Mouse (Mus musculus) brown adipose tissue, adult 24 weeks (tissue): Measurements from ENCODE around the gene Tmem44. TPM values are rescaled to one million over a fixed set of nuclear protein-coding genes. Genes with fewer than 3 reads are reported as not detected.

Experiments
- H3K27ac ChIP-seq: fragments of 200-500 bp; replicated peaks from 2 replicates; pipeline ENCODE4 v1.5.1; 2012; ENCODE audit warnings: low read depth, mild to moderate bottlenecking, low read length
- H3K4me1 ChIP-seq: fragments of 200-500 bp; 2 replicates; pipeline ENCODE4 v1.6.1; 2012; ENCODE audit warnings: low read length, mixed read lengths; ENCODE audit not compliant: control insufficient read depth, insufficient read depth, insufficient read length
- H3K4me3 ChIP-seq: fragments of 200-500 bp; 2 replicates; pipeline ENCODE4 v1.5.1; 2012; ENCODE audit warnings: low read depth, mild to moderate bottlenecking, low read length, moderate library complexity; ENCODE audit not compliant: insufficient read depth
- polyA plus RNA-seq: library from polyadenylated mRNA; stranded (reverse); fragments of >200 nt; gene quantifications from 2 replicates; pipeline ENCODE4 v1.2.4, GENCODE M21; 2012; ENCODE audit not compliant: missing spikeins, insufficient read depth, insufficient read length

Gene Tmem44
- polyA plus RNA-seq, 1 experiment, result 1.3 TPM

DNA sequence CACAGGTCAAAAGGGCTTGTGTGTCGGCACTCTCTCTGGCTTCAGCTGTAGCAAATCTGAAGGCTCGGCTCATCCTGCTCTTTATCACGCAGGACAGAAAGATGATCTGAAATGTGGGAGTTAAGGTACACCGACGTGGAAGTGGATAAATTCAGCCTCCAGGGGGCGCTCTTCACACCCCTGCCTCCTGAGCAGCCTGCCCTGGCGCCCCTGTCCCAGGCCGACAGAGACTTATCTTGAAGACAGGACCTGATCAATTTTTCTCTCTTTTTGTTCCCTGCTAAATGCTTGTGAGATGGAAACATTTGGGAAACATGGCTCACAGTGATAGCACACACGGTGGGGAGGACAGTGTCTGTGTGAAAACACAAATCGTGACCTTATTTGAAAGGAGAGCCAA is 11.2 kb downstream of the Tmem44 start:
- no peak overlapping the region for H3K27ac ChIP-seq
- no peaks in the 10 kb centered on the region for H3K4me1 ChIP-seq
- H3K4me3 ChIP-seq, result no peak overlapping the region

DNA sequence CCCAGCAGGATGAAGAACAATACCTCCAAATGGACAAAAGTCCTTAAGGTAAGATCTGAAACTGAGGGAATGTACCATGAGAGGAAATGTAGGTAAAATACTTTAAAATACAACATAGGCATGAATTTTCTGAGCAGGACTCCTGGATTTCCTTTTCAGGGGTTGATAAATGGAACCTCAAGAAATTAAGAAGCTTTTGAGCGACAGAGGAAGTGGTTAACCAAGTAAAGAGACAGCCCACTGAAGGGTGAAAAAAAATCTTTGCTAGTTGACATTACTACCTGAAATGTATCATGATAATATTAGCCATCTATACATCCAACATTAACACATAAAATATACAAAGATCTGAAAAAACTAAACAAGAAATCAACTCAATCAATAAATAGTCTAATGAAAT is 15.6 kb downstream of the Tmem44 start:
- H3K4me3 ChIP-seq, result no peak overlapping the region
- H3K4me1 ChIP-seq, result no peaks in the 10 kb centered on the region
- H3K27ac ChIP-seq, result no peak overlapping the region

DNA sequence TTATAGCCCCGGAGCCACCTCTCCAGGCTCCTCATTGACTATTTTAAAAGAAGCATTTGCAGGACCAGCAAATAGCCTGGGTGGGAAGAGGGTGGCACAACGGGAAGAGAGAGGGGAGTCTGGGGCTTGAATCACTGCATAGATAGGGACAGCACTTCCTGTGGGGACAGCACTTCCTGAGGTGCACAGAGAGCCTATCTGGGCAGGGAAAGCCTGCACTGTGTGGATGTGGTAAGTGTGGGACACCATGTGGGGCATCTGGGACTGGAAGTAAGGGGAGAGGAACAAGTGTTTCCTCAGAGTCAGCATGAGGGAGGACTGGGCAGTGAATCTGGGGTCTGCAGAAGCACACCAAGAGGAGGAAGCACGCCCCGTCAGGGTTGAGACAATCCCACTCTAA is 17.1 kb downstream of the Tmem44 start:
- H3K4me3 ChIP-seq, result no peak overlapping the region
- H3K27ac ChIP-seq, result no peak overlapping the region
- no peaks in the 10 kb centered on the region for H3K4me1 ChIP-seq

DNA sequence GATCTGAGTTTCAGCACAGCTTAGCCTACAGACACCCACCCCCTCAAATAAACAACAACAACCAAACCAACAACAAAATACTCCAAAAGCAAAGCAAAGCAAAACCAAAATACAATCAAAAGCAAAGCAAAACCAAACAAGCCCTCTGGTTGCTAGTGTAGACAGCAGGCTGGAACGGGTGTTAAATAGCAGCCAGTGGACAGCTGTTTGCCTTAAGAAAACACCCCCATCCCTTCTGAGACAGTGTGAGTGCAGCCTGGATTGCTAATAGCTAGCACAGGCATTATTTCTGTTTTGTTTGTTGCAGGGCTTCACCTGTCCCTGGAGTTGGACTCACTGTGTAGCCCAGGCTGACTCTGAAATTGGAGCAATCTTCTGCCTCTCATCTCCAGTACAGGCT is 17.7 kb downstream of the Tmem44 start:
- Histone ChIP-seq H3K27ac (no peak overlapping the region), H3K4me1 (no peaks in the 10 kb centered on the region)

GRCm38 (mm10) chr16:30531761-30532406 is 18.8 kb downstream of the Tmem44 start:
- Histone ChIP-seq H3K4me1 (no peaks in the 10 kb centered on the region), H3K27ac (no peak overlapping the region), H3K4me3 (no peak overlapping the region)

More for the DNA sequence above, 17.7 kb downstream of the Tmem44 start:
- no peak overlapping the region for H3K4me3 ChIP-seq

GRCm38 (mm10) chr16:30530815-30531214 is 19.8 kb downstream of the Tmem44 start:
- H3K27ac ChIP-seq, result no peak overlapping the region
- H3K4me1 ChIP-seq, result no peaks in the 10 kb centered on the region
- no peak overlapping the region for H3K4me3 ChIP-seq

DNA sequence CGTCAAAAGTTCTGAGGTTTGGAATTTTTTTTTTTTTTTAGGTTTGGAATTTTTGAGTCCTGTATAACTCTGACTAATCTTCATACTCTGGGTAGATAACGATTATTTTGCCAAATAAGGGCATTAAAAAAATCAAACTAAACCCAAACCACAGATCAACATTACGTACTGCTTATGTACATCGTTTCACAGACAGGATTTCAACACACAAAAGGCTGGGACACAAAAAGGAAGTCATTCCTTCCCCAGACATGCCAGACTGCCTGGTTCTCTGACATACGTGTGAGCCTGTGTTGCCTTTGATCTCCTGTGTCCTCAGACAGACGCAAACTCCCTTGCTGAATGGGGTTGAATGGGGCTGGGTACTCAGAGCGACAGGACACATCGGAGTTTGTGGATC is 22.3 kb downstream of the Tmem44 start:
- H3K4me3 ChIP-seq, result no peak overlapping the region
- H3K27ac ChIP-seq, result no peak overlapping the region
- H3K4me1 ChIP-seq, result no peaks in the 10 kb centered on the region; the same call in 1 of the 2 replicates

DNA sequence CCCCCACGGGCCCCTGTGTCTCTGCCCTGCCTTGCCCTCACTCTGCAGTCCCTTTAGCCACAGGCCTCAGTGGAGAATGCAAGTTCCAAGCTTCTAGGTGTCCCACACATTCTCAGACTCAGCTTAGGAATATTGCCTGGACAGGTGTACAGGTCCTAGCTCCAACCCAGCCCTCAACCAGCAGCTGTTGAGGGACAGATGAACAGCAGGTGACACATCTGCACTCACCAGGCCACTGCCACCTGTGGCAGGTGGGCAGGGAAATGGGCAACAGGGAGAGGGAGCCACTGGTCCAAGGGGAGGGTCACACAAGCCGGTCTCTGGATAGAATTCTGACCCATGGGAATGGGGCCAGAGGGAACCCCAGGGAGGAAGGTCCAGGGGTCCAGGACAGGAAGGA is 22.8 kb downstream of the Tmem44 start:
- H3K27ac ChIP-seq, result no peak overlapping the region

GRCm38 (mm10) chr16:30525756-30526155 is 24.9 kb downstream of the Tmem44 start:
- Histone ChIP-seq H3K27ac (no peak overlapping the region), H3K4me1 (no peaks in the 10 kb centered on the region; the same call in 1 of the 2 replicates), H3K4me3 (no peak overlapping the region)

More for the DNA sequence above, 22.8 kb downstream of the Tmem44 start:
- no peaks in the 10 kb centered on the region; the same call in 1 of the 2 replicates for H3K4me1 ChIP-seq
- H3K4me3 ChIP-seq, result no peak overlapping the region

GRCm38 (mm10) chr16:30524481-30524880 is 26.2 kb downstream of the Tmem44 start:
- no peaks in the 10 kb centered on the region; the same call in 1 of the 2 replicates for H3K4me1 ChIP-seq
- H3K4me3 ChIP-seq, result no peak overlapping the region
- 0 out of 2 replicates have a peak overlapping the region, but pooled peaks have one; percentile 13 for H3K27ac ChIP-seq

DNA sequence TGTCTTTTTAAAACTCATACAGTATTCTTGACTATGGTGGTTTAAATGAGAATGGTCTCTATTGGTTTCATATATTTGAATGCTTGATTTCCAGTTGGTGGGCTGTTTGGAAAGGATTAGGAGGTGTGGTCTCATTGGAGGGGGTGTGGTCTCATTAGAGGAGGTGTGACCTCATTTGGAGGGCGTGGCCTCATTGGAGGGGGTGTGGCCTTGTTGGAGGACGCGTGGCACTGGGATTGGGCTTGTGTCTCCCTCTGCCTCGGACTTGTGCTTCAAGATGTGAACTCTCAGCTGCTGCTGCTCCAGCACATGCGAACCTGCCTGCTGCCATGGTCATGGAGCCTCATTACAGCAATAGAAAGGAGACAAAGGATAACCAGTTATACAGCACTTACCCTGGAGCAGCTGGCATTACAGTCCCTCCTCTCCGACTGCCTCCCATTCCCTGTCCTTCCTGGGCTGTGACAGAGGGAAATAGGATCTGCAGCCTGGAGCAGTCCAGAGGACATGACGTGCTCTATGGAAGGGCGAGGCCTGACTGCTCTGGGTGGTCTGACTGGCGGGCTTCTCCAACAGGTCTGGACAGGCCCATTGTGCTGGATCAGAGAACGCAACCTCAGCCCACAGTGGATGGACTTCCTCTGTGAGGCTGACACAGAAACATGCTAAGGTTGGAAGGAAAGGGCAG is 28.2 kb downstream of the Tmem44 start:
- H3K4me3 ChIP-seq, result no peak overlapping the region
- H3K4me1 ChIP-seq, result no peaks in the 10 kb centered on the region; the same call in 1 of the 2 replicates
- no peak overlapping the region for H3K27ac ChIP-seq

- H3K27ac ChIP-seq, result no peak overlapping the region
- no peaks in the 10 kb centered on the region; the same call in 1 of the 2 replicates for H3K4me1 ChIP-seq
Observed at GRCm38 (mm10) chr16:30521147-30521546, 29.5 kb downstream of the Tmem44 start.

DNA sequence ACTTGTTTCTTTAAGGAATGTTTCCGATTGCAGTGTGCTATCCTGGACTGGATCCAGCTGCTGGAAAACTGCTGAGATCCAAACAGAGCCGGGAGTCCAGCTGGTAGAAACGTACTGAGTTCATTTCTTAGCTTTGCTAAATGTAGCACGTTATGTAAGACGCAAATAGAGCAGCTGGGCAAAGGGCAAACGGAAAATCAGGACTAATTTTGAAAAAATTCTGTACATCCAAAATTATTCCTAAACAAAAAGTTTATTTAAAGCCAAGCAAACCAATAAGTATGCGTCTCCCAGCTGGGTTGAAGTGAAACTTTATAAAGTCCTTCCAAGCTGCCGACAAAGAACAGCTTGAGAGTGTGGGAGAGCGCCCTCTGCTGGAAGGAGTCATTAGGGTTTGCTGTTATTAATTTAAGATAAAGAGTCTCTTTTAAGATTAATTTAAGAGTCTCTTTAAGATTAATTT is 30.2 kb downstream of the Tmem44 start:
- H3K4me1 ChIP-seq, result no peaks in the 10 kb centered on the region; the same call in 1 of the 2 replicates
- no peak overlapping the region for H3K27ac ChIP-seq
- peak overlapping the region; percentile 43 for H3K4me3 ChIP-seq

More at GRCm38 (mm10) chr16:30521147-30521546, 29.5 kb downstream of the Tmem44 start:
- no peak overlapping the region for H3K4me3 ChIP-seq

- Histone ChIP-seq H3K4me3 (no peak overlapping the region), H3K27ac (no peak overlapping the region), H3K4me1 (no peaks in the 10 kb centered on the region)
Observed at GRCm38 (mm10) chr16:30518635-30519034, 32.0 kb downstream of the Tmem44 start.

DNA sequence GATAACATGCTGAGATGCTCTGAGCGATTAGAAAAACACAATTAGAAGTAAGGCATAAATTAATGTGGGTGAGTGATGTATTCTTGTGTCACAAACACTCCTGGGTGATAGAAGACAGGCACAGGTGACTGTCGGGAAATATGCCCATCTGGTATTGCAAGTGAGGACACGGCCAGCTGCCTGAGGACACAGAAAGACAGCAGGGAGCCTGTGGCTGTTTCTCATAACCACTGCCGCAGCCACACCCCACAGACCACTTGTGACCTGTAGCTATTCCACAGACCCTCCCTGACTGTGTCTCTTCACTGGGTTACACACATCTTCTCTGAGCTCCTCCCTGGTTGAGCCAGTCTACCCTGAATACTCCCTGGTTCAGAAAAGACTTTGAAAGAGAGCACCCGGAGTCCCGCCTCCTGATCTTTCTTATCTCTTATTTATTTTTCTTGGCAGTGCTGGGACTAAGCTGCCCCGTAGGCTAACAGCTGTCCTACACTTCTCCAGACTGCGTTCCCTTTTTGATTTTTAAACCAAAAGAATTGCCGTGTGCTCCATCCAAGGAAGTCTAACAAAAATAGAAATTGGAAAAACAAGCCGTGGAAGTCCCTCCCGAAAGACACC is 32.9 kb downstream of the Tmem44 start:
- Histone ChIP-seq H3K4me3 (no peak overlapping the region), H3K27ac (no peak overlapping the region), H3K4me1 (peaks cover 7% of the 10 kb centered on the region; the same call in 1 of the 2 replicates)
